Mouse (Mus musculus) heart, postnatal 0 days (tissue): ENCODE results near the gene Dmrta1.

ENCODE experiments used
- CTCF ChIP-seq: IDR thresholded peaks from 2 replicates; pipeline ENCODE4 v1.5.1; 2016; ENCODE audit warnings: antibody characterized with exemption, control low read depth, low read depth
- EP300 ChIP-seq: IDR thresholded peaks from 2 replicates; pipeline ENCODE4 v1.6.1; 2016; ENCODE audit warnings: antibody characterized with exemption, low read depth

DNA sequence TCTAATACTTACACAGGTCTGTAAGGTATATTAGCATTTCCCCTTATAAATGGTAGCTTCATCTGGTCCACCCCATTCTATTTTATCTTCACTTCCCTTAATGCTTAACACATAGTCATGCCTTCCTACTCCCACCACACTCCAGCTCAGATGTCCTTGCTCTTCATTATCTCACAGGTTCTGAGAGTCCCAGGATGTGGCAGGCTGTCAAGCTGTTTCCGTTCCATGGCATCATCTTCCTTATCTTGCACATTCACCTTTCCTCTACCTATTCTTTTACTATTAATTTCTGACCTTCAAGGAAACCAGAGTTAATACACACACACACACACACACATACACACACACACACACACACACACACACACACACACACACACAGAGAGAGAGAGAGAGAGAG lies 27.5 kb upstream of the Dmrta1 start:
- no peak for TF ChIP-seq CTCF
- no peak for TF ChIP-seq EP300
